Mouse (Mus musculus) heart, adult 2 months (tissue): ENCODE results near the gene Ren1. TPM values are rescaled to one million over a fixed set of nuclear protein-coding genes. Genes with fewer than 3 reads are reported as not detected.
A peak's percentile ranks its signal among the peaks of the same experiment; 100 is the strongest.

Source experiments
- DNase-seq, 2 experiments: peaks; one replicate each; pipeline ENCODE4 v3.0.0; 2021
- H3K27ac ChIP-seq: fragments of 200-600 bp; 2 replicates; pipeline ENCODE4 v1.8.1; 2022
- H3K27me3 ChIP-seq: fragments of 200-500 bp; 2 replicates; pipeline ENCODE4 v1.6.1; 2012; ENCODE audit warnings: mild to moderate bottlenecking, low read length, inconsistent platforms, mixed read lengths; ENCODE audit not compliant: control insufficient read depth, insufficient read depth
- H3K36me3 ChIP-seq: fragments of 200-500 bp; 2 replicates; pipeline ENCODE4 v1.6.1; 2012; ENCODE audit warnings: low read length, inconsistent platforms; ENCODE audit not compliant: control insufficient read depth, insufficient read depth
- H3K4me1 ChIP-seq: fragments of 200-500 bp; 2 replicates; pipeline ENCODE4 v1.6.1; 2011; ENCODE audit warnings: low read length; ENCODE audit not compliant: control insufficient read depth, insufficient read depth
- H3K4me3 ChIP-seq: fragments of 200-600 bp; 2 replicates; pipeline ENCODE4 v1.8.1; 2022
- H3K79me2 ChIP-seq: fragments of 200-500 bp; replicated peaks from 2 replicates; pipeline ENCODE4 v1.6.1; 2012; ENCODE audit warnings: mild to moderate bottlenecking, inconsistent platforms, low read length, moderate library complexity, mixed read lengths; ENCODE audit not compliant: control insufficient read depth, insufficient read depth
- H3K9ac ChIP-seq: fragments of 200-500 bp; 2 replicates; pipeline ENCODE4 v1.6.1; 2012; ENCODE audit warnings: low read depth, mild to moderate bottlenecking, control low read depth, inconsistent platforms, low read length, mixed read lengths
- CTCF ChIP-seq: fragments of 200-600 bp; IDR thresholded peaks from 2 replicates; pipeline ENCODE4 v1.8.1; 2022; ENCODE audit warnings: antibody characterized with exemption, mild to moderate bottlenecking, moderate library complexity
- EP300 ChIP-seq: fragments of 200-500 bp; IDR thresholded peaks from 2 replicates; pipeline ENCODE4 v1.6.1; 2011; ENCODE audit warnings: low read depth, low read length, control low read depth; ENCODE audit not compliant: insufficient read depth
- POLR2A ChIP-seq: fragments of 200-500 bp; IDR thresholded peaks from 2 replicates; pipeline ENCODE4 v1.6.1; 2011; ENCODE audit warnings: mild to moderate bottlenecking, low read depth, low read length, control low read depth; ENCODE audit not compliant: insufficient read depth
- WGBS: fragments of 180-500 bp; shearing (Covaris S2); methylation state at CpG from one replicate; pipeline ENCODE4 v1.1.7; 2018; 5-methylcytosine and 5-hydroxymethylcytosine counted together
- intact Hi-C: fragments of 180-260 bp; cut with DNase I; formaldehyde crosslinking; loops from one replicate; pipeline ENCODE4 v1.15.1; 2025
- polyA plus RNA-seq: library from polyadenylated mRNA; depleted of rRNA; stranded (reverse); fragments of >200 nt; gene quantifications from 2 replicates; pipeline ENCODE4 v1.2.3, GENCODE M21; 2012
- total RNA-seq, 2 experiments: library from RNA; stranded (reverse); gene quantifications; 2 replicates each; pipeline ENCODE4 v1.2.3; 2021

The Ren1 gene
- total and polyA plus RNA-seq, 3 experiments = 0.14 to 0.41 TPM; not detected in 1

DNA sequence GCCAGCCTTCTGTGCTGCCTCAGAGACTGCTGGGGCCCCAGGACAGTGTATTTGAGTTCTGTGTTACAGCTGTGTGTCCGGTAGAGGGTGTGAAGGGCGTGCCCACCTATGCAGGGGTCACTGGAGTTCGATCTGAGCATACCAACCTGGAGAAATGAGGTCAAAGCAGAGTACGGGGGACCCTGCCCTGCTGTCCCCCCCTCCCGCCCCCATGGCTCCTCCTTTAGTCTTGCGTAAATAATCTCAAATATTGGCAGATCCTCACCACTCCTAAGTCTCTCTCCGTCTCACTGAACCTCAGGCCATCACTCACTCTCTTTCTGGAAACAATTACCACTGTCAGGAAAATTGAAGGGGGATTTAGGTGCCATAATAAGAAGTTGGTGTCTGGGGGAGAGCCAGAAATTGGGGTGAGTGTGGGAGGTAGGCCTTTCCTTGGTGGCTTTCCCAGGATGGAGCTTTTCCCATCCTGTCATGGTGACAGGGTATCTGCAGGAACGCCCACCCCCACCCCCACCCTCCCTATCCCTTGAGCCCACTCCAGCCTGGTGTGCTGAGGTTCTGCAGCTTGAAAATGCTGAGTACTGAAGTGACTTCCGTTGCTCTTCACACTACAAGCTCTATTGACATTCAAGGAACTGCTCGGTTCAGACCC lies 16.8 kb downstream of the Ren1 start:
- Histone ChIP-seq H3K27me3 (0 out of 2 replicates have a peak, but pooled peaks cover 3% of the 10 kb centered on the region), H3K9ac (no peak overlapping the region), H3K4me3 (no peak overlapping the region), H3K4me1 (peaks cover 3% of the 10 kb centered on the region; the same call in 1 of the 2 replicates), H3K79me2 (no peaks in the 10 kb centered on the region), H3K27ac (no peak overlapping the region; the same call in 1 of the 2 replicates), H3K36me3 (no peaks in the 10 kb centered on the region)
- TF ChIP-seq POLR2A (no peak), EP300 (no peak), CTCF (no peak)
- DNase-seq = no peak
- intact Hi-C loops = no loop called here
- 66% methylated on average over 10 of the region's 10 CpGs for WGBS

DNA sequence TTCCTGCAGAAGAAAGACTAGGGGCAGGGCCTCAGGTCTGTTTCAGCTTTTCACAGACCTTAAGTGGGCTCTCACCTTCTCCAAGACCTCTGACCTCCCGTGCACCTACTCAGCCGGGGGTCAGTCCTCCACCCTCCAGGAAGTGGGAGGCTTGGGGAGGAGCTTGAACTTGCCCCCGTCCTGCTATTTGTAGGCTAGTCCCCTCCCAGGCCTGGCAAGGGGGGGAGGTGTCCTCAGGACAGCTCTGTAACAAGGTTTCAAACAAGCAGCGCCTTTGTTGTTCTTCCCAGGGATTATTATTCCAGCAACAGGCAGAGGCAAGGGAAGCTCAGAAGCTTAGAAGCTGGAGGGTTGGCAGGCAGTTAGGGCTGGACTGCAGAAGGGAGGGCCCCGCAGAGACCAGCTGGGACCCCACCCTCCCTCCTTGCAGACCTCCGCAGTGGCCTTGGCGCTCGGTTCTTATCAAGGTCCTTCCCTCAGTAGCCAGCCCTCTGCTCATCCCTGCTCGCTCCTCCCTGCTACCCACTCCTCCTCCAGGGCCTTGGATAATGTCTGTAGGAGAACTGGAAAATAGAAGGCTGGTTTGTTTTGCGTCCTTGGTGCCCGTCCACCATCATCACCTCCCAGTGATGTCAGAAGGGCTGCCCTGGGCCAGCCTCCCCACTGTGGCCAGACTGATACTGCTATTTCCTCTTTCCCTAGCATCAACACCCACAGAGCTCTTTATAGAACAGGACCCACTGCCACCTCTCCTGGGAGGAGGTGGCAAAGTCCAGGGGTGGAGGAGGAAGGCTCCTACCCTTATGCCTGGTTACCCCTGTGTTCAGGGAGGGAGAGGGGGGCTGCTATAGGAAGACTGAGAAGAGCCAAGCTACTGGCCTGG lies 17.5 kb downstream of the Ren1 start:
- Histone ChIP-seq H3K27me3 (0 out of 2 replicates have a peak, but pooled peaks cover 3% of the 10 kb centered on the region), H3K79me2 (no peaks in the 10 kb centered on the region), H3K4me3 (no peak overlapping the region), H3K4me1 (peaks cover 3% of the 10 kb centered on the region; the same call in 1 of the 2 replicates), H3K9ac (no peak overlapping the region), H3K36me3 (no peaks in the 10 kb centered on the region), H3K27ac (peak overlapping the region; percentile 33)
- WGBS = 28% methylated on average over 11 of the region's 11 CpGs
- intact Hi-C loops = no loop called here
- TF ChIP-seq CTCF (no peak), POLR2A (no peak), EP300 (no peak)
- peak; percentile 37 to 45 for DNase-seq

DNA sequence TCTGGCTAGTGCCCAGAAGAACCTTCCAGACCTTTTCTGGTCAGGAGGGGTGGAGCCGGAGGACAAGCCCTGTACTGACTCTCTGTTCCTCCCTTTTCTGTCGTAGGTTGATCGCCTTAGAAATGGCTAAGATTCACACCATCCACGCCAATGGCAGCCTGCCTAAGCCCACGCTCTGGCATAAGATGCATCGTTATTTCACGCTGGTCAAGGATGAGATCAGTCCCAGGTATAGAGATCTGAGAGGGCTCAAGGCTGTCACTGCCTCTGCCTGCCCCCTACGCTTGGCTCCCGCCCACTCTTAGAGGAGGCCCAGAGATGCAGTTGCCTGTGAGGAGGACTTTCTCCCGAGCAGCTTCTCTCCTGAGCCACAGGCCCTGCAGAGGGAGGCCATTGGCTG lies 18.3 kb downstream of the Ren1 start:
- intact Hi-C loops = no loop called here
- no peaks in the 10 kb centered on the region for H3K79me2 ChIP-seq
- H3K27ac ChIP-seq = peak overlapping the region; percentile 26; the same call in 1 of the 2 replicates
- no peak for DNase-seq
- H3K36me3 ChIP-seq = no peaks in the 10 kb centered on the region
- H3K4me1 ChIP-seq = peaks cover 3% of the 10 kb centered on the region; the same call in 1 of the 2 replicates
- 72% methylated on average over 10 of the region's 10 CpGs for WGBS
- no peak for TF ChIP-seq POLR2A
- TF ChIP-seq CTCF = no peak
- TF ChIP-seq EP300 = no peak
- 0 out of 2 replicates have a peak, but pooled peaks cover 2% of the 10 kb centered on the region for H3K27me3 ChIP-seq
- no peak overlapping the region for H3K4me3 ChIP-seq
- no peak overlapping the region for H3K9ac ChIP-seq

DNA sequence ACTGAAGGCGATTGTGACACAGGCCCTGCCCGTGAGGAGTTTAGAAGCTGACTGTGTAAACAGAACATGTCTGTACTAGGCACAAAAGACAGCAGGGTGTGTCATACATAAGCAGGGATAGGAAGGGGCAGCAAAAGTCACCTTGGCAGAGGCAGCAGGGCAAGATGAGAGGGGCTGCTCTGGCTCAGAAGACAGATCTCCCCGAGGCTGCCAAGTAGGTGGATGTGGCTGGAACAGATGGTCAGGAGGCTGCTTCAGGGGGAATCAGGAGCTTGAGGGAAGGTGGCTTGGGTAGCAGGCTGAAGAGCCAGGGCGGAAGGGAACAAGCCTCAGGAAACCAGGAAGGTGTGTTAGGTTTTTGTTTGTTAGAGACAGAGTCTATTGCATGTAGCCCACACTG lies 20.0 kb downstream of the Ren1 start:
- Histone ChIP-seq H3K27me3 (no peaks in the 10 kb centered on the region), H3K27ac (no peak overlapping the region), H3K4me1 (peaks cover 3% of the 10 kb centered on the region; the same call in 1 of the 2 replicates), H3K9ac (no peak overlapping the region), H3K36me3 (no peaks in the 10 kb centered on the region), H3K79me2 (no peaks in the 10 kb centered on the region), H3K4me3 (no peak overlapping the region)
- 74% methylated on average over 4 of the region's 4 CpGs for WGBS
- no peak for DNase-seq
- no peak for TF ChIP-seq CTCF
- TF ChIP-seq EP300 = no peak
- no peak for TF ChIP-seq POLR2A
- intact Hi-C loops = no loop called here

DNA sequence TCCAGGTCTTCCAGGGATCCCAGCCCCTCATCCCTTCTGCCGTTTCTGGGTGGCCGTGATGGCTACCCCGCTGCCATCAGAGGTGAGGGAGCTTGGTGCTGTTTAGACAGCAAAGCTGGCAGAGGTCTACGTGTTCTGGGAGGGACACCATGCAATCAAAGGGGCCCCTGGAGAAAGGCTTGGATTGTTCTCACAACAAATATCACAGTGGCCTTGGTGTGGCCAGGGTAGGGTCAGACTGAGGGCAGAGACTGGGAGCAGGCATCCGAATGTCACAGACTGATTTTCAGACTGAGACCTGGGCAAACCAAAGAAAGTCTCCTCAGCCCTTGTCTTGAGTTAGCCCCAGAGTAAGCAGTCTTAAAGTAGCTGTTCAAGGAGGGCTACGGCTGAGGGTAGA lies 21.1 kb downstream of the Ren1 start:
- H3K36me3 ChIP-seq = no peaks in the 10 kb centered on the region
- WGBS = 80% methylated on average over 6 of the region's 6 CpGs
- no peak overlapping the region for H3K9ac ChIP-seq
- no peaks in the 10 kb centered on the region for H3K27me3 ChIP-seq
- intact Hi-C loops = no loop called here
- H3K79me2 ChIP-seq = no peaks in the 10 kb centered on the region
- no peak overlapping the region for H3K27ac ChIP-seq
- H3K4me3 ChIP-seq = no peak overlapping the region
- TF ChIP-seq POLR2A (no peak), EP300 (no peak), CTCF (no peak)
- peaks cover 3% of the 10 kb centered on the region; the same call in 1 of the 2 replicates for H3K4me1 ChIP-seq
- DNase-seq = no peak
